Mouse (Mus musculus): ENCODE data around the gene Rftn1.
"Not testable (repeated sequence)": the region's sequence is repeated elsewhere in the genome, so short reads cannot be mapped to it uniquely, and the experiment has no call there.

Rftn1 gene

DNA sequence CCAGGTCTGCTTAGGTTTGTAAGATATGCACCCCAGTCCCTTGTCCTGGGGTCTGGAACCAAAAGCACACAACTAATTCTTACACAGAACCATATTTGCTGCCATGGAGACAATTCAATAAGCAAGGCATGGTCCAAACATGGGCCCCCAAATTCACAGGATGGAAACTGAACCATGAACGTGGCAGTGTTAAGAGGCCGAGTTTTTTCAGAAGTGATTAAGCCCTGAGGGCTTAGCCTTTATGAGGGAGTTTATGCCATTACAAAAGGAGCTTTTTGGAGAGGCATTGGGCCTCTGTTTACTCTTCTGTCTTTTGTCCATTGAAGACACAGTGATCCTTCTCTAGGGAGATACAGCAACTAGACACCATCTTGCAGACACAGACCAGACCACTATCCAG is 63.9 kb downstream of the Rftn1 start:
- no peak for DNase-seq

DNA sequence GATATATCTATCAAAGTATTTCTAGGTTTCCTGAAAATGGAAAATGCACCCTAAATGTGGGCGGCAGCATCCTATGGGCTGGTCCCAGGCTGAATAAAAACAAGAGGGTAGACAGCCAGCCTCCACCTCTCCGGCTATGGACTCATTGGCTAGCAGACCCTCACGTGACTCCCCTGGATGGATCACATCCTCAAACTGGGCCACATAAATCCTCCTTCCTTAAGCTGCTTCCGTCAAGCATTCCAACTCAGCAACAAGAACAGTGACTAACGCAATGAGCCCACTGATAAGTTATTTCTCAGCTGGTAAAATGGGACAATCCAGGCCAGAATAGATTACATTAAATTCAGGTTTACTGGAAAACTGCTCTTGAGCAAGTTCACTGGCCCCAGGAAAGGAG is 64.6 kb downstream of the Rftn1 start:
- DNase-seq, result no peak

DNA sequence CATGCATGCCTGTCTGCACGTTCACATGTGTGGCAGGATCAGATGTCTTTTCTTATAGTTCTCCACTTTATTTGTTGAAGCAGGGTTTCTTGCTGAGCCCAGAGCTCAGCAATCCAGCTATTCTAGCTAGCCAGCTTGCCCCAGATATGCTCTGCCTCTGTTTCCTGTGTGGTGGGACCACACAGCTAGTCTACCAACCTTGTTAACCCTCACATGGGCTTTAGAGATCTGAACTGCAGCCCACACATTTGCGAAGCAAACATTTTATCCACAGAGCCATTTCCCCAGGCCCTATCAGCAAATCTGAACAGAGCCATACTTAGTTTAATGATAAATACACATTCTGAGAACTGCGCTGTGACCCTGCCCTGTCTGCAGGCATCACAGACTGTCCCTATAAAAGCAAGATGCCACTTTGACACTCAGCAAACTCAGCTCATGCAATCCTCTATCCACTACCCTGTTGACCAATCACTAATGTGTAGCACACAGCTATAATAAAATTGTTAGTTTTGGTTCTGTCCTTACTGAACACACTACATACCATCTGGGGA is 65.2 kb downstream of the Rftn1 start:
- no peak for DNase-seq

DNA sequence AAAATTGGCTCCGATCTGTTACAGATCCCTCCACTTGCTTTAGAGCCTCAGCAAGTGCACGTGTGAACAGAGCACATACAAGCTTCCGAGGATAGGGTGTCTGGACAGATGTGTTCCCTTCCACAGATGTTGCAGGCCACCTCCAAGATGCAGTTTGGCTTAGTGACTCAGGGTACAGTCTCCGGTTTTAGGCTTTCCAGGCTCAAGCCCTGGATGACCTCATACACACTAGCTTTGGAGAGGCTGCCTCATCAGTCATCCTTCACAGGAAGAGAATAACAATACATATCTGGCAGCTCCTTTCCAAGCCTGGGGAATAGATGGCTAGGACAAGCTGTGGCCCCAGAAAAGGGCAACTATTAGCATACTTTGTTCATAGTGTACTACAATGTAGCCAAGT is 65.8 kb downstream of the Rftn1 start:
- DNase-seq, result no peak

DNA sequence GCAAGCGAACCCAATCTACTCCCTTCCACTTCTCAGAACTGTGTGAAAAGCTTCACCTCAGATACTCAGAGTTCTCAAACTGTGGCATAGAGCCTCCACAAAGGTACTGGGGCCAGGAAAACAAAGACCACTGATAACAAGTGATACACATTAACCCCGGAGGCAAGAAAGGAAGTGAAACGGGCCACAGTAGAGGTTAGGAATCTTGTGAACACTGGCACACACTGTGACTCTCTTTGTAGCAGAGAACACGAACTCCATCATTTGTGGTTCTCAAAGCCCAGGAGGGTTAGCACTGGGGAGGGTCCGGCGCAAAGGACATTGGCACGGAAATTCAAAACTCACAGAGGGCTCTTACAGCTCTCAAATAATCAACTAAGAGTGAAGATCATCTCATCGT is 67.9 kb downstream of the Rftn1 start:
- no peak for DNase-seq

DNA sequence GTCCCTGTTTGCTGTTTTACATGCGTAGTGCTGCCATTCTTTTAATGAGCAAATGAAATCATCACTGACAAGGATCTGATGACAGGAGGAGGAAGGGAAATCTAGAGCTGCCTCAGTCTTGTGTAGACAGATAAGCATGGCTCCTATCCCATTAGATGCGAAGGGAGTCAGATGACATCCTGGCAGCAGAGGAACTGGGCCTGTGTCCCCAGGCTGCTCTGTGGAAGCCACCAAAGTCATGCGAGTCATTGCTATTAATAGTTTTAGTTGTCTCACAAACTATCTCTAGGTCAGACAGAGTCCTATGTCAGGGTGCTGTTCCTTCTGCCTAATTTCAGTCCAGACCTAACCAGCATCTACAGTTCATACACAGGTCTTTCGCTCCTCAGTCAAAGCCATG is 70.4 kb downstream of the Rftn1 start:
- no peak for DNase-seq

DNA sequence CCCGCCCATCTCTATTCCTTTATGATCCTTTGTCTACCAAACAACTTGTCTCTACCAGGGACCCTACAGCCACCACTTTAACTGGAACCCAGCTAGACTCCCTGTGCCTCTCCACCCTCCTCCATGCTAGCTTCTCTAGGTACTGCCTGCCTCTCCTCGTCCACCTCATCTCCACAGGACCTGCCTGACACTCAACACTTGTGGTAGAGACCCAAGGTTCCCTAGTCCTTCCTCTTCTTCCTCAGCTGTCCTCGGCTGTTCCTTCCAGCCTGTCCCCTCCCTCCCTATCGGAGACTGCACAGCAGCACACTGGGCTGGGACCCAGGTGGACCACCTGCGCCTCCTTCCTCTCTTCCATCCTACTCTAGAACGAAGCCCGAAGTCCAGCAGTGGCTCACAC is 73.0 kb downstream of the Rftn1 start:
- no peak for DNase-seq

DNA sequence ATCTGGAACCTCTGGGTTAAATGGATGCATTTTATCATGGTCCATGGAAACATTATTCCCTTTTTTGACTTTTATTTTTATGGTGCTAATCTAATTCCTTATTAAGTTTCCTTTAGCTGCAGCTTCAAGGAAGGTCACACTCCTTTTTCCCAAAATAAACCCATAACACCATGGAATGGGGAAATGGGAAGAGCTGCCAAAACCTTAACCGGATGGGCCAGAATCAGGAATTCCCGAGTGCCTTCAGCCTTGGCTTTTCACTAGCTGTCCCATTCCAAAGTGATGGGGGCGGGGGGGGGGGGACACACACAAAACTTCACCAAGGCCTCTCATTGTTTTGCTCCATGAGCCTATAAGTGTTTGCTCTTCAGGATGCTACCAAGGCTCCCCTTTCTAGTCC is 73.5 kb downstream of the Rftn1 start:
- DNase-seq, result no peak

DNA sequence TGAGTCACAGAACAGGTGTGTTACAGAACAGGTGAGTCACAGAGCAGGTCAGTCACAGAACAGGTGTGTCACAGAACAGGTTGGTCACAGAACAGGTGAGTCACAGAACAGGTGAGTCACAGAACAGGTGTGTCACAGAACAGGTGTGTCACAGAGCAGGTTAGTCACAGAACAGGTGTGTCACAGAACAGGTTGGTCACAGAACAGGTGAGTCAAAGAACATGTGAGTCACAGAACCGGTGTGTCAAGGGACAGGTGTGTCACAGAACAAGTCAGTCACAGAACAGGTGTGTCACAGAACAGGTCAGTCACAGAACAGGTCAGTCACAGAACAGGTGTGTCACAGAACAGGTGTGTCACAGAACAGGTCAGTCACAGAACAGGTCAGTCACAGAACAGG is 74.1 kb downstream of the Rftn1 start:
- DNase-seq, result not testable (repeated sequence)

DNA sequence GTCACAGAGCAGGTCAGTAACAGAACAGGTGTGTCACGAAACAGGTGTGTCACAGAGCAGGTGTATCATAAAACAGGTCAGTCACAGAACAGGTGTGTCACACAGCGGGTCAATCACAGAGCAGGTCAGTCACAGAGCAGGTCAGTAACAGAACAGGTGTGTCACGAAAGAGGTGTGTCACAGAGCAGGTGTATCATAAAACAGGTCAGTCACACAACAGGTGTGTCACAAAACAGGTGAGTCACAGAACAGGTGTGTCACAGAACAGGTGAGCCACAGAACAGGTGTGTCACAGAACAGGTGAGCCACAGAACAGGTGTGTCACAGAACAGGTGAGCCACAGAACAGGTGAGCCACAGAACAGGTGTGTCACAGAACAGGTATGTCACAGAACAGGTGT is 74.8 kb downstream of the Rftn1 start:
- not testable (repeated sequence) for DNase-seq

DNA sequence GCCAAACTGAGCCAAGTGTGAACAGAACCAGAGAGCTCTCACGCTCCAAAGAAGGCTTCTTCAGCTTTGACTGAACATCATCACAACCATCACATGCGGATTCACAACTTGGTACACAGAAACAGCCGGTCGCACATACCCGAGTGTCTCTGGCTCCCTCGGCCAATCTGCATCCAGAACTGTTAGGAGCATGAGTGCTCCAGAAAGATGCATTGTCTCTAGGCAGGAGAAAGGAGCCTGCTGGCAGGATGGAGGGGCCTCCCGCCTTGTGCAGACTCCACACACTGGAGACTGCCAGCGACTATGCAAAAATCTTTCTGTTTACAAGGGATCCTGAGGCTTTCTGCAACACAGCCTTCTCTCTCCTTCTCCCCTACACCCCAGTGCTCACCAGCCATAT is 75.8 kb downstream of the Rftn1 start:
- no peak for DNase-seq

DNA sequence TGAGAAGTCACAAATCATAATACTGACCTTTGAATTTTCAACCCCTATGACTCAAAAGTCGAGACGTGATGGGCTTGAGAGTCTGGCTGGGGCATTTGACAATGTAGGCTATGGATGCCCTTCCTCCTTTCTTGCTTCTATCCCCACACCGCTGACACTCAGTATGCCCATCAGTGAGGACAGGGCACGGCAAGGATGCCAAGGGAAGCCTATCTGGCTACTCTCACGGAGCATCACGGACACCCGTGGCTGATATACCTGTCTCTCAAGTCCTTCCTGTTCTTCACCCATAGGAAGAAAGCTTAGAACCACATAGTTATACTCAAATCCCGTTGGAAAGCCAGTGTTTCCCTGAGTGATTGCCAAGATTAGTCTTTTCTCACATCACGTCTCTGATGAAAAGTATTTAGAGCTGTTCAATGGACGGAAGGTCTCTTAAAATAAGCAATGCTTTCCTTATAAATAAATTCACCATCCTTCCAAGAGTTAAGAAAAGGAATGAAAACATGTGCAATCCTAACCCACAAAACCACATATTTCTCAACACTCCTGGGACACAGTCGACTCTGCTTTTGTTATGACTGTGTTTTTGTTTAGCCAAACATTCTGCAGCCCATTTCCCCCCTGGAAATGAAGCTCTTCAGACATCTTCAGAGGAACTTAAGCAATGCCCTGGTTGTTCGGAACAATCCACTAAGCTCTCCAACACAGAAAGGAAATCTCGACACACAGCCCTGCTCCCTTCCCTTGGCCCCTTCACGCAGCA is 79.6 kb downstream of the Rftn1 start:
- DNase-seq, result no peak

DNA sequence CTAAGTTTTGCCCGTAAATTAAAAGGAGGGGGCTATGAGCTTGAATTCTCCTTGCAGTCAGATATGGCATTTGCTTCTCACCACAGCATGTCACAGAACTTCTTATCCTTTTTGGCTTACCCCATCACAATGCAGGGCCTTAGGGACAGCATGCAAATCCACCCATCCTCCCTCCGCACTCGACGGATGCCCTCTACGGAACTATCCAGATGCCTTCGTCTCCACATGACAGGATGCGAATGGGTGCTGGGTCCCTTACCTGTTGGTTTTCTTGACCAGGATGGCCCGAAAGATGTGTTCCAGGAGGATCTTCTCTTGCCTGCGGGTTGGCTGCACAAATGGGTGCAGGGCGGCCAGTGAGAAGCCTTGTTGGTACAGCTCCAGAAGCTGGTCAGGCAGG is 83.7 kb downstream of the Rftn1 start:
- DNase-seq, result no peak

DNA sequence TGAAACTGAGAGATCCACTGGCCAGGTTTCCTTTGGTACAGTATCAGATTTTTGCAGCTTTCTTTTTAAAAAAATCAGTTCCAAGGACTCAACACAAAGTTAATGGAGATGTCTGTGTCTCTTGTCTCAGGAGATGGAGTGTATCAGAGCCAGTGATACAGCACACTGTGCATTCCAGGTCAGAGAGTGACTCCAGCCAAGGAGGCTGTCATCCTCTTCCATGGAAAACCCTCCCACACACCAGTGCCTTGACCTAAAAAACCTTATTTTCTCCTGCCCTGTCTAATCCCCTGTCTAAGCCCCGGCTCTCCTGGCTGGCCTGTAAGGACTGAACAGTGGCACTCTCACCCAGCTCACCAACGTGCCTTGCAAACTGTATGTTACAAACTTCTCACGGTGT is 86.3 kb downstream of the Rftn1 start:
- DNase-seq, result no peak

DNA sequence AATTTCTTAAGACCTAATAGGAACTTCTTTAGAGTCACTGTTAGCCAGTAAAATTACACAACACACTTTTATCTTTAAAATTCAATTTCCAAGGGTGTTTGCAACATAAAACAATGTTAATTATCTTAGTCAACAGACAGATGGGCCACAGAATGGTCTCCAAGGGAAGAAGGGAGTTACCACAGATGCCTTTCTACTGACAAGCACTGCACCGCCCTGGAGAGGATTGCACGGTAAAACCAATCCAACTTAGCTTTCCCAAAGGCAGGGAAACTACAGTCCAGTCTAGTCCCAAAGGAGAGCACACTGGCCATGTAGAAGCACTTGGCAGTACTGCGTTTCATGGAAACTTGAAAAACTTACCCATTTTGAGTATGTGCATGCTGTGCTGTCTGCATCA is 89.1 kb downstream of the Rftn1 start:
- no peak for DNase-seq

DNA sequence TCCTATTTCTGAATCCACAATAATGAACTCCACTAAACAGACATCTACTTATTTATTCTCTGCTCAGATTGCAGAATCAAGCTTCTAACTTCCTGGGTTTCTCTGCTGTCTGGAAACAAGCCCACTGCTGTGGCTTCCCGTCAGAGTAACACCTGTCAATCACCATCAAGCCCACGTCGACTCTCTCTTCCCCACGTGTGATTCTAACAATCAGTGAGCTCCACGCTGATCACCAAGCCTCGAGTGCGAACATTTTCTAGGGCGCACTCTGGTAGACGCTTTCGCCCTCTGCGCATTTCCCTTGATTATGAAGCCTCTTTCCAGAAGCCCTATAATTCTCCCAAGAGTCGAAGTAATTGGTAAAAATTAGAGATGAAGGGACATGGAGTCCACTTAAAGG is 90.4 kb downstream of the Rftn1 start:
- no peak for DNase-seq

DNA sequence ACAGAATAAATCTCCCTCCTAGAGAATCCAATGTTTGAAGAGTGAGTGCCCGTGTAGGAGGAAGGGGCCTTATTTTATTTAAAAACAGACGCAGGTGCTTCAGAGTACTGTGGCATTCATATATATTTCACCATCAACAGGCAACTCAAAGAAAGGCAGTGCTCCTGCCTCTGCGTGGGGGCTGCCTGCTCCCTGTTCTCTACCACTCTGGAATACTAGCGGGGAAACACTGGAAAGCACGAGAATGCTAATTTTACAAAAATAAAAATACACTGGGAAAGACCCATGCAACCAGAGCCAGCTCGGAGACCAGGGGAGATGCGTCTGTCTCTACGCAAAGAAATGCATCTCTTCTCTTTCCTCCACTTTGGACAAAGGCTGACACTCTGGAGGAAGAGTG is 91.1 kb downstream of the Rftn1 start:
- no peak for DNase-seq

DNA sequence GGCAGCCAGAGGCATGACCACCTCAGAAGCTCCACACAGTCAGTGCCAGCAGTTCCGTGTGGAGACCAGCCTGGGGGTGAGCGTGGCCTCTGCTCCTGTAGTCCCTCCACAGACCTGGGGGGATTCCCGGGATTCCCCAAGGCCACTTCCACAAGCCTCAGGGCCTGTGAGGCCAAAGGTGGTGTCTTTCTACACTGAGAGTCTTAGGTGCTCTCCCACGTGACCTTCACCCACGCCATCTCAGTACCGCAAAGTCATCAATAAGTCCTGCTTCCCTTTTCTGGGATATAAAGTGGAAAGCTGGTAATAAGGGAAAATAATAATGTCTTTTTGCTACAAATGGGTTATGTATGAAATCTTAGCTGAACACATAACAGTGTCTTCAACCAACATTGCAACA is 92.2 kb downstream of the Rftn1 start:
- no peak for DNase-seq

DNA sequence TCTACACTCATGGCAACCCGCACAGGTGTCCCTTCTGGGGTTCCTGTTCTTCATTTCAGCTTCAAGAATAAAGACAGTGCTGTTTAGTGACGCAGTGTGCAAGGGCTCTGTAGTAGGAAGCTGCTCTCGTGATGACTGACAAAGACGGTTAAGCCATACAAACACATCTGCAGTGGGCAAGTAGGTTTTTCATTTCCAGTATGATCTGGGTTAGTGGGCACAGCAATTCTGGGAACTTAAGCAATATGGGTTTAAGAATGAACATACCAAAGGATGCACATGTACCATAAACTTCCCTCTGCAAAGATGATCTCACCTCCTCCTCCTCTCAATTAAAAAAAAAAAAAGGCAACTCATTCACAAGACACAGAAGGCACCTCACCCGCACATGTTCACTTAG is 92.6 kb downstream of the Rftn1 start:
- no peak for DNase-seq

DNA sequence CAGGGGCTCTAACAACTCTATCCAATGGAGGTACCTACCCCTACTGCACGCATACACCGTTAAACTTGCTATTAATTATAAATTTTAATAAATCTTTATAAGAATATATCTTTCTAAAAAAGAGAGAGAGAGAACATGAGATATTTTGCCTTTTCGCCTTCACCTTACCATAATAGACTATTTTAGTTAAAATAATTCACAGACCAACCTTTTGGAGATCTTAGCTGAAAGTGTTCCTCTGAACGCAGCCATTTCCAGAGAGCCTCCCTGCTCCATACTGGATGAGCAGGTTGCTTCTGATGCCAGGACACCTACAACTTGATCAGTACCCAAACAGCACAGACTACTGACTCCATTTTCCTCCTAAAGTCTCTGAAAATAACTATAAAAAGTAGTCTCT is 94.2 kb downstream of the Rftn1 start:
- no peak for DNase-seq

DNA sequence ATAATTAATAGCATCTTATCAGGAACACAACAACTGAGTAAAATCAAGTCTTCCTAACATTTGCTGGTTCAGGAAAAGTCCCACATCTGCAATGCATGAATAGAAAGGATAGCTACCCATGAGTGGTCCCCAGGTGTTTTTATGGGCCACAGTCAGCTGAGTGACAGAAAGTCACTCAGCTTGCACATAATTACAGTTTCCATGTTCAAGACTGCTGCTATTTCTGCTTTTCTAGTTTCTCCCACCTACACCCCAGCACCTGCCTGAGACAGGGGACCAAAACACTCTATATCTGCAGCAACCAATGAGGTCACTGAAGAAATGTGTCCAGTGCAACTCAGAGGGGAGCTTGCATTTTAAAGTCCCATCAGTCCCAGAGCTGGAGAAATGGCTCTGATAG is 95.9 kb downstream of the Rftn1 start:
- DNase-seq, result no peak

DNA sequence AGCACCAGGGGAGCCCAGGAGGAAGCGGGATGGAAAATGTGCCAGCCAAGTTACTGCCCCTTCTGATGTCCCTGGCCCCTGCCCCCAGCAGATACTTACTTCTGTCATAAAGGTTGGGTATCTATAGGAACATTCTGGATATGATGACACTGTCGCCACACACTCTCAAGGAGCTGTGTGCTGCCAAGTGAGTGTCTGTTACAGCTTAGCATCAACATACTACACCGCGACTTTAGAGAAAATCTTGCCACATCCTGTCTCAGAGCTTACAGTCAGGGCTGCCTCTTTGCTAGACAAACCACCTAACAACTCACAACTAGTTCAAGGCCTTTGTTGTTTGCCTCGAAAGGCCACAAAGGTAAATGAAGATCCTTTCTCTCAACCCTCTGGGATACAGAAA is 96.4 kb downstream of the Rftn1 start:
- DNase-seq, result no peak

DNA sequence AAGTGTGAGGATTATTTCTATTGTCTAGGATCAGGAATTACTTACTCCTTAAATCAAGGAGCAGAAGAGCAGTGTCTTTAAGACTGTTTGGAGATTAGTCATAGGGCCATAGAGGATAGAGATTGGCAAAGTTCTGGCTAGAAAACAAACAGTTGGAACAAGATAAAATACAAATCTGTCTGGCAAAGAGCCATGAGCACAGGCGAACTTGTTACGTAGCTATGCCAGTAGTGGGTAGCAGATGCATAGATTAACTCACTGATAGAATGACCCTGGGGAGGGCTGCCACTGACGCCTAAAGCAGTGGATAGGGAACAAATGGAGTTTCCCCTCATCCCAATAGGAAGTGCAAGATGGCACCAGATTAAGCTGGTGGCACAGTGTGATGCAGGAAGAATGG is 97.1 kb downstream of the Rftn1 start:
- no peak for DNase-seq

DNA sequence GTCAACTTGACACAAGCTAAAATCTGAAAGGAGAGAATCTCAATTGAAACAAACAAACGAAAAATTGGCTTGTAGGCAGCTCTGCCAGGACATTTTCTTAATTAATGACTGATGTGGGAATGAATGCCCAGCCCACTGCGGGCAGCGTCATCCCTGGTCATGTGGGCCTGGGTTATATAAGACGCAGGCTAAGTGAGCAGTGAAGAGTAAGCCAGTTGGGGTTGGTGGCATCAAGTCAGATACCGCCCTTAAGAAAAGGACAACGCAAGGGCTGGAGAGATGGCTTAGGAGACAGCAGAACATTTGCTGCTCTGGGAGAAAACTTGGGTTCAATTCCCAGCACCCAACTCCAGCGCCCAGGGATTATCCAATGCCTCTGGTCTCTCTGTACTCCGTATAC is 97.6 kb downstream of the Rftn1 start:
- DNase-seq, result no peak

DNA sequence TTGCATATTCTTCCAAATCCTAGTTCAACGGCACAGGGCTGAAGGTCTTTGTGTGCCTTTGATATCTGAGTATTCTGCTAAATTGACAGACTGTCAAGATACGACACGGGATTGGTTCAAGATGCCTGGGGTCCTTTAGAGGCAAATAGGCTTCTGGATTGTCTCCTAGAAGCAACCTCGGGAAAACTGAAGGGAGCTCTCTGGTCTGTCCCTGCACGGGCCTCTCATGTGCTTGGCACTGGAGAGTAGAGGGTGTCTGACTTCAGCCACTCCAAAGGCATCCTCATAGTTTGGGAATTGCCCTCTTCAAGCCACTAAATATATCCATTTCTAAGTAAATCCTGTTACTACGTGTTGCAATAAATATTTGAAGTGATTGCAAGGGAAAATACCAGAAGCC is 98.6 kb downstream of the Rftn1 start:
- no peak for DNase-seq

All from cerebellum, postnatal 25 days (tissue).